Mouse (Mus musculus) lung, embryonic 15.5 days (tissue): ENCODE data around the gene Gstp1. TPM values are rescaled to one million over a fixed set of nuclear protein-coding genes. Genes with fewer than 3 reads are reported as not detected.
A peak's percentile ranks its signal among the peaks of the same experiment; 100 is the strongest.

Experiments used
- ATAC-seq: fragments of 200-750 bp; cut with Nextera tagmentation; 2 replicates; pipeline ENCODE4 v1.8.0; 2017; ENCODE audit warnings: moderate number of reproducible peaks, borderline replicate concordance; ENCODE audit not compliant: low FRiP score, low TSS enrichment; ENCODE audit errors: extremely low read depth
- H3K27ac ChIP-seq: fragments of 300-500 bp; sonication (generic); 2 replicates; pipeline ENCODE4 v1.5.1; 2015; ENCODE audit warnings: moderate library complexity, mild to moderate bottlenecking, inconsistent platforms
- H3K27me3 ChIP-seq: fragments of 300-500 bp; sonication (generic); 2 replicates; pipeline ENCODE4 v1.6.1; 2015; ENCODE audit warnings: inconsistent platforms
- H3K36me3 ChIP-seq: fragments of 300-500 bp; sonication (generic); 2 replicates; pipeline ENCODE4 v1.6.1; 2015; ENCODE audit warnings: inconsistent platforms
- H3K4me1 ChIP-seq: fragments of 300-500 bp; sonication (generic); 2 replicates; pipeline ENCODE4 v1.6.1; 2015; ENCODE audit warnings: inconsistent platforms
- H3K4me2 ChIP-seq: fragments of 300-500 bp; sonication (generic); 2 replicates; pipeline ENCODE4 v1.6.1; 2015; ENCODE audit warnings: inconsistent platforms, mild to moderate bottlenecking, moderate library complexity
- H3K4me3 ChIP-seq: fragments of 300-500 bp; sonication (generic); 2 replicates; pipeline ENCODE4 v1.5.1; 2015; ENCODE audit warnings: mild to moderate bottlenecking, inconsistent platforms
- H3K9ac ChIP-seq: fragments of 300-500 bp; sonication (generic); 2 replicates; pipeline ENCODE4 v1.6.1; 2015; ENCODE audit warnings: inconsistent platforms
- H3K9me3 ChIP-seq: fragments of 300-500 bp; sonication (generic); 2 replicates; pipeline ENCODE4 v1.6.1; 2016; ENCODE audit warnings: inconsistent platforms
- WGBS: fragments of 180-500 bp; shearing (Covaris S2); methylation state at CpG from one replicate; pipeline ENCODE4 v1.1.7; 2015; 5-methylcytosine and 5-hydroxymethylcytosine counted together
- polyA plus RNA-seq: library from polyadenylated mRNA; unstranded; fragments of >200 nt; fragmentation: Nextera tagmentation; extraction: Ambion mirVana; gene quantifications from 2 replicates; pipeline ENCODE4 v1.2.1, GENCODE M21; 2015

The Gstp1 gene
- polyA plus RNA-seq, 1 experiment from 2014 or later: 470 TPM

DNA sequence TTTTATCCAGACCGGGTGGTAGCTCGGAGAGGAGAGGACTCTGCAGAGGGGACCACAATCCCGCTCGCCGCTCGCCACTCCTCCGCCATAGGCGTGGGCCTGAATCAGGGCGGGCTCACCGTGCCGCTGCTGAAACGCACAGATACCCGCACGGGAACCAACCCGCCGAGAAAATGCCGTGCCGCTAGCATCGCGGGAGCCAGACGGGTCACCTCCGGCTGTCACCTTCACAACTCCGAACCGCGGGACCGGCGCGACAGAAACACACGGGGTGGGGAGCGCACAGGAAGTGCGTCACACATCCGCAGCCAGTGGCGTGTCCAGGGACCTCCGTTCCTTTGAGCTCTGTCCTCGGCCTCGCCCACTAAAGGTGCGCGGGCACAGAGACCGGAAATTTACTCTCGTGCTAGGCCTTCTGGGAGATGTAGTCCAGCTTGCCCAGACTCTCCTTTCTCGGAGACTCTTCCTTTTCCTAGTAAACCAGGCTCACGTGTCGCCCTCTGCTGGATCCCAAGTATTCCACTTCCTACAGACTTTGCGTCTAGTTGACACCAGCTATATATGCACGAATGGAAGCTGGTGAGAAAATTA, 25.3 kb downstream of the Gstp1 start, which contains the start of gene Ndufv1:
Gene Ndufv1 (minus strand): TSS at position 375 of the 591 bp plus-strand sequence.
- peak within 1 kb of the TSS; percentile 21; the same call in 1 of the 2 replicates for H3K27ac ChIP-seq
- peak within 1 kb of the TSS; percentile 57 for H3K9ac ChIP-seq
- H3K36me3 ChIP-seq: peaks cover 28% of the 10 kb centered on the region
- peaks cover 11% of the 10 kb centered on the region for H3K4me1 ChIP-seq
- no peaks in the 10 kb centered on the region for H3K27me3 ChIP-seq
- H3K9me3 ChIP-seq: no peaks in the 10 kb centered on the region
- WGBS: under 1% methylated on average over 45 of the region's 45 CpGs
- H3K4me2 ChIP-seq: peak within 1 kb of the TSS; percentile 65
- ATAC-seq: peak; percentile 99
- peak within 1 kb of the TSS; percentile 62 for H3K4me3 ChIP-seq

DNA sequence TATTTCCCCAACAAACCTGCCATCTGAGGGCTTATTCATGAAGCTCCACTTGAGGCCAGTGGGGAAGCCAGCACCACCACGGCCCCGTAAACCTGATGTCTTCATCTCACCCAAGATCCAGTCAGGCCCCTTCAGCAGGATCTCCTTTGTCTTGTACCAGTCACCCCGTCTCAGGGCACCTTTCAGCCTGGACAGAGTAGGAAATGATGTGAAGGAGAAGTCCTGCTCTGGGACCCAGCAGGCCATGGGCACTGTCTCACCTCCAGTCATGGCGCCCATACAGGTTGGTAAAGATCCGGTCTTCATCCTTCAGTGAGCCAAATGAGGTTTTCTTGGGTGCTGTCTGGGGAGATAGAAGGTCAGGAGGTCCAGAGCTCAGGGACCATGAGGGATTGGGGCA, 26.7 kb downstream of the Gstp1 start:
- Histone ChIP-seq H3K4me1 (peaks cover 11% of the 10 kb centered on the region), H3K27ac (no peak overlapping the region), H3K27me3 (no peaks in the 10 kb centered on the region), H3K4me3 (0 out of 2 replicates have a peak overlapping the region, but pooled peaks have one; percentile 11), H3K9me3 (no peaks in the 10 kb centered on the region), H3K36me3 (peaks cover 42% of the 10 kb centered on the region), H3K9ac (no peak overlapping the region), H3K4me2 (no peak overlapping the region)
- no peak for ATAC-seq
- WGBS: 90% methylated on average over 5 of the region's 5 CpGs

- peaks cover 6% of the 10 kb centered on the region for H3K4me1 ChIP-seq
- H3K9me3 ChIP-seq: no peaks in the 10 kb centered on the region
- H3K4me2 ChIP-seq: no peak overlapping the region
- no peak for ATAC-seq
- H3K36me3 ChIP-seq: peaks cover 44% of the 10 kb centered on the region
- no peak overlapping the region for H3K9ac ChIP-seq
- no peak overlapping the region for H3K27ac ChIP-seq
- 93% methylated on average over 8 of the region's 8 CpGs for WGBS
- H3K27me3 ChIP-seq: no peaks in the 10 kb centered on the region
- H3K4me3 ChIP-seq: no peak overlapping the region
Observed at GRCm38 (mm10) chr19:4005971-4006370, 31.8 kb downstream of the Gstp1 start.

GRCm38 (mm10) chr19:4005091-4005490, 32.7 kb downstream of the Gstp1 start:
- 85% methylated on average over 9 of the region's 9 CpGs for WGBS
- H3K9ac ChIP-seq: no peak overlapping the region

GRCm38 (mm10) chr19:4004331-4004730, 33.5 kb downstream of the Gstp1 start:
- Histone ChIP-seq H3K4me3 (no peak overlapping the region), H3K9ac (no peak overlapping the region), H3K27me3 (no peaks in the 10 kb centered on the region), H3K4me2 (no peak overlapping the region), H3K4me1 (peaks cover 14% of the 10 kb centered on the region), H3K9me3 (no peaks in the 10 kb centered on the region), H3K36me3 (peaks cover 32% of the 10 kb centered on the region), H3K27ac (no peak overlapping the region)
- ATAC-seq: no peak
- WGBS: 79% methylated on average over 15 of the region's 15 CpGs

More at GRCm38 (mm10) chr19:4005091-4005490, 32.7 kb downstream of the Gstp1 start:
- peaks cover 39% of the 10 kb centered on the region for H3K36me3 ChIP-seq
- peaks cover 8% of the 10 kb centered on the region for H3K4me1 ChIP-seq
- H3K27me3 ChIP-seq: no peaks in the 10 kb centered on the region
- H3K9me3 ChIP-seq: no peaks in the 10 kb centered on the region
- H3K4me3 ChIP-seq: no peak overlapping the region
- ATAC-seq: no peak
- H3K4me2 ChIP-seq: no peak overlapping the region
- H3K27ac ChIP-seq: no peak overlapping the region

GRCm38 (mm10) chr19:4003641-4004040, 34.1 kb downstream of the Gstp1 start:
- peaks cover 29% of the 10 kb centered on the region for H3K36me3 ChIP-seq
- no peaks in the 10 kb centered on the region for H3K9me3 ChIP-seq
- ATAC-seq: no peak
- H3K9ac ChIP-seq: no peak overlapping the region
- peaks cover 16% of the 10 kb centered on the region for H3K4me1 ChIP-seq
- H3K4me3 ChIP-seq: no peak overlapping the region
- H3K27me3 ChIP-seq: no peaks in the 10 kb centered on the region
- WGBS: 72% methylated on average over 12 of the region's 12 CpGs
- H3K27ac ChIP-seq: no peak overlapping the region
- no peak overlapping the region for H3K4me2 ChIP-seq

DNA sequence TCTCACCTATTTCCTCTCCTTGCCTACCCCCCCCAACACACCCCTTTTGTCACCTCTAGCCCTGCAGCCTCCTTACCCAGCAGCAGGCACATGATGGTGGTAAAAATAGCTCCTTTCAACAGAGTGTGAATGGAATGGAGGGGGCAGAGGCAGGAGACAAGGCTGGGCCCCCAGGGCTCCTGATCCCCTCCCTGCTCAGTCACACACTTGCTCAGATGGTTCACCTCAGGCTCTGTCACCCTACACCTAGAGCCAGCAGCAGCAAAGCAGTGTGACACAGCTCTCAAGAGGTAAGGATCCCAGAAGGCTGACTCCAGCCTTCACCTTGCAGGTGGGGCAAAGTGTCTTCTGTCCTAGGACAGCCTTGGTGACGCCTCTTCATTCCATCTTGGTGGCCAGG, 34.7 kb downstream of the Gstp1 start, which contains the start of gene Doc2g:
Gene Doc2g (plus strand): TSS at position 202 of the 400 bp plus-strand sequence.
- WGBS: 56% methylated on average over 1 of the region's 1 CpGs
- no peaks in the 10 kb centered on the region for H3K9me3 ChIP-seq
- ATAC-seq: no peak
- H3K4me3 ChIP-seq: no peak within 1 kb of the TSS
- H3K27ac ChIP-seq: no peak within 1 kb of the TSS
- peaks cover 16% of the 10 kb centered on the region for H3K4me1 ChIP-seq
- no peak within 1 kb of the TSS for H3K9ac ChIP-seq
- no peak within 1 kb of the TSS for H3K4me2 ChIP-seq
- peaks cover 24% of the 10 kb centered on the region for H3K36me3 ChIP-seq
- no peaks in the 10 kb centered on the region for H3K27me3 ChIP-seq

DNA sequence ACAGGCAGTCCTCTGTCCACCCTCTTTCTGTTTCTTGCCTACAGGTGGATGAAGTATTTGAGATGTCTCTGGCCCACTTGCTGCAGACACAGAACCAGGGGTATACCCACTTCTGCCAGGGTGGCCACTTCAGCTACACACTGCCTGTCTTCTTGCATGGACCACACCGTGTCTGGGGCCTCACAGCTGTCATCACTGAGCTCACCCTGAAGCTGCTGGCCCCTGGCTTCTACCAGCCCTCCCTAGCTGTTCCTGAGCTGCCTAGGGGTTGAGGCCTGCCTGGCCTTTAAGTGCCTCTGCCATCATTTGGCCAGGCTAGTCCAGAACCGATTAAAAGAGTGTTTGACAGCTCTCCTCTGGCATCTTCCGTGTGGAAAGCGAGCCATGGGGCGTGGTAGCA, 36.0 kb downstream of the Gstp1 start:
- no peak overlapping the region for H3K27ac ChIP-seq

GRCm38 (mm10) chr19:4000949-4001525, 36.7 kb downstream of the Gstp1 start:
- peak overlapping the region; percentile 92 for H3K9ac ChIP-seq
- peak overlapping the region; percentile 95 for H3K4me2 ChIP-seq
- H3K4me3 ChIP-seq: peak overlapping the region; percentile 91
- H3K27me3 ChIP-seq: no peaks in the 10 kb centered on the region
- H3K9me3 ChIP-seq: no peaks in the 10 kb centered on the region
- H3K27ac ChIP-seq: peak overlapping the region; percentile 100
- ATAC-seq: no peak
- WGBS: 15% methylated on average over 17 of the region's 17 CpGs
- peaks cover 18% of the 10 kb centered on the region for H3K4me1 ChIP-seq
- peaks cover 3% of the 10 kb centered on the region; the same call in 1 of the 2 replicates for H3K36me3 ChIP-seq

More for the DNA sequence above, 36.0 kb downstream of the Gstp1 start:
- 75% methylated on average over 5 of the region's 5 CpGs for WGBS
- Histone ChIP-seq H3K9ac (0 out of 2 replicates have a peak overlapping the region, but pooled peaks have one; percentile 92), H3K4me1 (peaks cover 16% of the 10 kb centered on the region), H3K4me2 (peak overlapping the region; percentile 95; the same call in 1 of the 2 replicates), H3K27me3 (no peaks in the 10 kb centered on the region), H3K9me3 (no peaks in the 10 kb centered on the region), H3K36me3 (peaks cover 10% of the 10 kb centered on the region), H3K4me3 (no peak overlapping the region)
- no peak for ATAC-seq

GRCm38 (mm10) chr19:4000119-4000900, 37.5 kb downstream of the Gstp1 start, which contains the start of the genes Nudt8 and Gm49405:
Gene Nudt8, plus strand, starts transcription at chr19:4000580.
Gene Gm49405, plus strand, starts transcription at chr19:4000626.
- Histone ChIP-seq H3K4me1 (peaks cover 23% of the 10 kb centered on the region), H3K27me3 (no peaks in the 10 kb centered on the region), H3K4me3 (peak within 1 kb of the TSS; percentile 91), H3K9ac (peak within 1 kb of the TSS; percentile 92), H3K27ac (peak within 1 kb of the TSS; percentile 100), H3K36me3 (no peaks in the 10 kb centered on the region), H3K4me2 (peak within 1 kb of the TSS; percentile 95), H3K9me3 (no peaks in the 10 kb centered on the region)
- ATAC-seq: peak; percentile 93
- WGBS: under 1% methylated on average over 64 of the region's 64 CpGs

GRCm38 (mm10) chr19:3999121-3999730, 38.6 kb downstream of the Gstp1 start:
- Histone ChIP-seq H3K27me3 (no peaks in the 10 kb centered on the region), H3K4me2 (peak overlapping the region; percentile 95), H3K36me3 (no peaks in the 10 kb centered on the region), H3K27ac (no peak overlapping the region), H3K9ac (no peak overlapping the region), H3K4me1 (peaks cover 23% of the 10 kb centered on the region), H3K9me3 (no peaks in the 10 kb centered on the region), H3K4me3 (no peak overlapping the region; the same call in 1 of the 2 replicates)
- WGBS: 78% methylated on average over 9 of the region's 9 CpGs
- ATAC-seq: no peak
